Mouse (Mus musculus) lung, postnatal 0 days (tissue): ENCODE measurements around the gene Braf.

Experiments used
- CTCF ChIP-seq: IDR thresholded peaks from 2 replicates; pipeline ENCODE4 v1.5.1; 2016; ENCODE audit warnings: antibody characterized with exemption, mild to moderate bottlenecking
- EP300 ChIP-seq: IDR thresholded peaks from 2 replicates; pipeline ENCODE4 v1.6.1; 2016; ENCODE audit warnings: antibody characterized with exemption, mild to moderate bottlenecking, control low read depth

DNA sequence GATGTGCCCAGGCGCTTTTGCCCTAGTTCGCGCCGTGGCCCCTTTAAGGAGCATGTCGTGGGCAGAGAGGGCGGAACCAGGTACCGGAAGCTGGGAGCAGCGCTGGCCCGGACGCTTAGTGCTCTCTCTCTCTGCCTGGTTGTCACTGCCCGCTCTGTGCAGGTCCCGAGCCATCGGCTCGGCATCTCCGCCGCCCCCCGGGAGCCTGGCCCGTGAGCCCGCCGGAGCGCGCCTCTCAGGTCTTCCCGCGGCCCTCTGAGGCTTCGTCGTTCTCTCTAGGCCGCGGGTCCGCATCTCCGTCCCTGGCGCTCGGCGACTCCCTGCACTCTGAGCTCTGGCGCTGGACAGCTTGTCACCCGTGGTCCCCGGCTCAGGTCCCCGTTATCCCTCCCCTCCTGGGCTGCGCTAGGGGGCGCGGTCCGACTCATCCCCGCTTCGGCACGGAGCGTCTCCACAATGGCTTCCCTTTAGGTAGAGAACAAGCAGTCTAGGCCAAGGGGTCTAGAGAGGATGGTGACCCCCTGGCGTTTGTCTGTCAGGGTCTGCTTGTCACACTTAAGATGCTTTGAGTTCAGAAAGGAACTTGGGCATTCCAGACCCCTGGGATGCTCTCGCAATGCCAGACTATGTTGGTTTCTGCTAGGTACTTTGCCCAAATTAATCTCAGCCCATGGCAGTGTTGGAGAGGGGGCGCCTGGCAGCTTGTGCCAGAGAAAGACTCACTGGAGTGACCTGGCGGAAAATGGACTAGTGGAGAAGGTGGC lies 151.3 kb downstream of the Braf start, which contains the start of gene Adck2:
- TF ChIP-seq CTCF: peak; percentile 55
- TF ChIP-seq EP300: no peak
